Mouse (Mus musculus): ENCODE measurements around the gene Fam227b. TPM values are rescaled to one million over a fixed set of nuclear protein-coding genes. Genes with fewer than 3 reads are reported as not detected.
A peak's percentile ranks its signal among the peaks of the same experiment; 100 is the strongest.

The Fam227b gene
- polyA plus RNA-seq, 1 experiment from 2014 or later: not detected

DNA sequence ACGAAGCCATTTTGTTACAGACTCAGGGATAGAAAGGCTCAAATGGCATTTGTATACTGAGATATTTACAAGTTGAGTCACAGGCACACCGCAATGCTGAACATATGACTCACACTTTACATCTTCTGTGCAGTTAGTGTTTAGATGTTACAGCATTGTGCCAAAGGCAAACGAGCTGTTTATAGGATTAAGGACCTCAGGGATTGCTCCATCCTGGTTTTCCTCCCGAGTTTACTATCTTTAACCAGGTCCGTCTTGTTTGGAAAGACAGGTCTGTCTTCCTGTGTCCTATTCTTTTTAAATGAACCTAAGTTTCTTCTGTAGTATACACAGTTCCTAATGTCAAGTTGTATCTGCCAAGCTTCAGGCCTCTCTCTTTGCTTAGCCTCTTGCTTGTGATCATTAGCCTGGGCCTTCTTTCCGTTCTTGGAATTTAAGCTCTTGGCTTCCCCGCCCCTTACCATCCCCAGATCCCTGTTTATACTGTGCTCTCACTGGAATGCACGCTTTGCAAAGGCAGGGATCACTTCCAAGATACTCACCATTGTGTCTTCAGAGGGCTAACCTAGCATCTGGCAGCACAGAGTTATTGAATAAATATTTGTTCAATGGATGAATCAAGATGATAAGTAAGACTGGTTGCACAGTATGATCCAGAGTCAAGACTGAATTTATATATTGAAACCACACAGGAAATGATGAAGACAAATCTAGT lies 120.5 kb downstream of the Fam227b start:
- Histone ChIP-seq H3K36me3 (no peaks in the 10 kb centered on the region), H3K9me3 (replicated peaks) (no peaks in the 10 kb centered on the region), H3K4me1 (no peaks in the 10 kb centered on the region), H3K4me3 (no peak overlapping the region), H3K27me3 (no peaks in the 10 kb centered on the region), H3K9ac (no peak overlapping the region), H3K4me2 (replicated peaks) (no peak overlapping the region), H3K27ac (no peak overlapping the region)
- no peak for ATAC-seq (ENCODE audit: low FRiP score)
- 70% methylated on average over 8 of the region's 8 CpGs for WGBS

DNA sequence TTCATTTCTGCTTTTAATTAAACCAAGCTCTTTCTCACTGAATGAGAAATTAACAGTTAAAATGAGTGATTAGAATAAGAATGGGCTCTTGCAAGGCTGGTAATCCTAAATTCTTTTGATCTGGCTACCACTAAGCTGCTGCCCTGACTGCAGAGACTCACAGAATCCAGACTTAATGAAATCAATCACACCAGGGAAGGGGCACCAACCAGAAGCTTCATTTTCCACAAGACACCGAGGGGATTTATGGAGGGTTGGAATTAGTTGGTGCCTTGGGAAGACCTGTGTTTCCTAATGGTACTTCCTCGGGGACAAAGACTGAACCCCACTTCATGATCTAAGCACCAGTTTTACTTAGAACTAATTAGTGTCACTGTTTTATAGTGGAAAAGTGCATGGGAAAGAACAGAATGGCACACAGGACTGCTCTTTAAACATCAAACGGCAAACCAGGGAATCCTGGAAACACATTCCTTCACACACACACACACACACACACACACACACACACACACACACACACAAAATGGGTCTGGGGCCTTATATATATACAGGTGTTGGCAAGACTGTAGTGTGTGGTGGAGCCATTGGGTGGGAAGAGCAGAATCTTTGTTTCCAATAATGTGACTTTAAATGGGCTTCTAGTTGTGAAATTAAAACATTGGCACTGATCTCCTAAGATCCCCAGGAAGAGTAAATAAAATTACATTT lies 135.9 kb downstream of the Fam227b start:
- WGBS: 44% methylated on average over 3 of the region's 3 CpGs
- no peak overlapping the region for H3K4me2 ChIP-seq (replicated peaks)
- H3K9me3 ChIP-seq (replicated peaks): no peaks in the 10 kb centered on the region
- no peak; the same call in 1 of the 2 replicates for ATAC-seq (ENCODE audit: low FRiP score)
- no peak overlapping the region for H3K4me3 ChIP-seq
- no peaks in the 10 kb centered on the region for H3K36me3 ChIP-seq
- H3K9ac ChIP-seq: no peak overlapping the region
- H3K27me3 ChIP-seq: no peaks in the 10 kb centered on the region
- H3K27ac ChIP-seq: no peak overlapping the region
- H3K4me1 ChIP-seq: peaks cover 3% of the 10 kb centered on the region; the same call in 1 of the 2 replicates

DNA sequence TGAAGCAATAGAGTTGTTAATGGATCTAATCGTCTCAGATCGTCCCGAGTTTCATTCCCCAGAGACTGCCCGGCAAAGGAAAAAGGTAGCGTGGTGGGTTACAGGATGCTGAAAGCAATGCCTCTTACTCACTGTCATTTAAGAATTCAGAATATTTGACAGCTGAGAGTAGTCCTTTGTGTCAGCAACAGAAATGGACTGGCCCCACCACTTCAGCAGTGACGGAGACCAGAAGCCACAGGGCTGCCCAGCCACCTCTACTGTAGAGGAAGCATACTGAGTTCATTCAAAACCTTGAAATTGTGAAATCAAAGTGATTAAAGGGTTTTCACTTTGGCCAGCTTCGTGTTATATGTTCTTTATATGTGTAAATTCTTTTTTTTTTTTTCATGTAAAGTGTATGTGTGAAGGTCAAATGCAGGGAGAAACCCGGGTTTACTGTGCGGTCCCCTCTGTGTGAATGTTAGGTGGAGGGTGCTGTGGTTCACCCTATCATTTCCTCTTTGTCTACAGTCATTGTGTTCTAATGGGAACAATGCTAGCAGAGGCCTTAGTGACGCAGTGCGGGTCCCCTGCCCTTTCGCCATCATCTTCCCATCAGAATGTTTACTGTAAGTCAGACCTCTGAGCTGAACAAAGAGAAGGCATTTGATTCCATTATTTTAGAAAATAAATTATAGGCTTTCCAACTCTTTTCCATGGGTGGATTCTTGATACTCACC lies 136.7 kb downstream of the Fam227b start:
- H3K9ac ChIP-seq: no peak overlapping the region
- no peak overlapping the region for H3K27ac ChIP-seq
- no peaks in the 10 kb centered on the region for H3K27me3 ChIP-seq
- H3K36me3 ChIP-seq: no peaks in the 10 kb centered on the region
- no peak for ATAC-seq (ENCODE audit: low FRiP score)
- H3K4me2 ChIP-seq (replicated peaks): no peak overlapping the region
- H3K9me3 ChIP-seq (replicated peaks): no peaks in the 10 kb centered on the region
- 39% methylated on average over 12 of the region's 12 CpGs for WGBS
- peaks cover 3% of the 10 kb centered on the region; the same call in 1 of the 2 replicates for H3K4me1 ChIP-seq
- H3K4me3 ChIP-seq: no peak overlapping the region

DNA sequence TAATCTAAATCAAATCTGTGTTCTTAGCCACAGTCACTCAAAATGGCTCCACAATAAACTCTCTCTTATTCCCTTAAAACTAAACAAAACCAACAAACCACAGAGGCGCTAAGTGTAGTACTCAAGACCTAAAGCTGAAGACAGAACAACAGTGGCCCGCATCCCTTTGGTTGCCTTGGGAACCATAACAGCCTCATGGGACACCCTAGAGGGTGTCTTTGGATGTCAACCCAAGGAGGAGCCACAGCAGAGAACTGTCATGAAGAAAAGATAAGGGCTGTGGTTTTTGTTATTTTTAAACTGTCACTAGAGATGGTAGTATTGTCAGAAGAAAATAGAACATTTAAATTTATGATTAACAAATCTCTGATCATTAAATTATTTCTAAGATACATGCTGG lies 145.1 kb downstream of the Fam227b start:
- no peak overlapping the region for H3K4me3 ChIP-seq
- 60% methylated on average over 2 of the region's 2 CpGs for WGBS
- ATAC-seq (ENCODE audit: low FRiP score): no peak
- H3K9ac ChIP-seq: no peak overlapping the region
- H3K36me3 ChIP-seq: no peaks in the 10 kb centered on the region
- H3K27ac ChIP-seq: no peak overlapping the region
- no peaks in the 10 kb centered on the region for H3K9me3 ChIP-seq (replicated peaks)
- H3K27me3 ChIP-seq: no peaks in the 10 kb centered on the region
- H3K4me2 ChIP-seq (replicated peaks): no peak overlapping the region
- H3K4me1 ChIP-seq: no peaks in the 10 kb centered on the region

DNA sequence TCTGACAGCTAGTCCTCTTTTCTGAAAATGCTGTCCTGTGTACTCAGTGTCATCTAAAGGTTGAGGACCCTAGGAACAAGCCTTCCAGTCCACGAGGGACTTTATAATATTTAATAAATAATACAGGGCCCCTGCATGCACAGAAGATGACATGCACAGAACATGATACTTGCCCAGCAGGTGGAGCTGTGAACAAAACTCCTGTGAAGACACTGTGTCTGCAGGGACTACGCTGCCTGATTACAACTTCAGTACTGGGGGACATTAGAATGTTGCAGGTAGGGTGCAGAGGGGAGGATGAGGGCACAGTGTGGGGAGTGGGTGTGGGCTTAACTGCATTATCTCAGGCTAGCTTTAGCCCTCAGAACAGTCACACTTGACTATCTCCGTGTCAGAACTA lies 145.7 kb downstream of the Fam227b start:
- Histone ChIP-seq H3K9ac (no peak overlapping the region), H3K4me2 (replicated peaks) (no peak overlapping the region), H3K27me3 (no peaks in the 10 kb centered on the region), H3K36me3 (no peaks in the 10 kb centered on the region), H3K27ac (no peak overlapping the region), H3K4me1 (no peaks in the 10 kb centered on the region), H3K9me3 (replicated peaks) (no peaks in the 10 kb centered on the region), H3K4me3 (no peak overlapping the region)
- whole genome bisulfite sequencing: 47% methylated on average over 3 of the region's 3 CpGs
- peak; percentile 32; the same call in 1 of the 2 replicates for ATAC-seq (ENCODE audit: low FRiP score)

DNA sequence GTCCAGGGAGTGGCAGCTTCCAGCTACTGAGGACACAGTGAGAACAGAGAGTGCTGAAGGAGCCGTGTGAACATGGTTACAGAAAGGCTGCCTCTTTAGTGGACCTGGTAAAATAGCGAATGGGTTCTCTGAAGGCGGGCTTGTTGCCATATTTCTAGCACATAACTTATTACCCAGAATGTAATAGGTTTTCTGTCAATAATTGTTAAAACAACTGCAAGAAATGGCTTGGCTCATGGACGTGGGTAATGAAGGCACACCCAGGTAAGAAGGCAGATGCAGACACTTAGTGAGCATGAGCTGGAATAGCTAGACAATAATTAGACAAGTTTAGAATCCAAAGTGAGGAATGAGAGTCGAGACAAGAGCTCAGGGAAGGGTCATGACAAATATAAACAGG lies 149.5 kb downstream of the Fam227b start:
- Histone ChIP-seq H3K27me3 (no peaks in the 10 kb centered on the region), H3K36me3 (no peaks in the 10 kb centered on the region), H3K4me1 (no peaks in the 10 kb centered on the region), H3K9me3 (replicated peaks) (no peaks in the 10 kb centered on the region), H3K4me2 (replicated peaks) (no peak overlapping the region), H3K4me3 (no peak overlapping the region), H3K27ac (no peak overlapping the region), H3K9ac (no peak overlapping the region)
- ATAC-seq (ENCODE audit: low FRiP score): no peak
- WGBS: 83% methylated on average over 5 of the region's 5 CpGs

DNA sequence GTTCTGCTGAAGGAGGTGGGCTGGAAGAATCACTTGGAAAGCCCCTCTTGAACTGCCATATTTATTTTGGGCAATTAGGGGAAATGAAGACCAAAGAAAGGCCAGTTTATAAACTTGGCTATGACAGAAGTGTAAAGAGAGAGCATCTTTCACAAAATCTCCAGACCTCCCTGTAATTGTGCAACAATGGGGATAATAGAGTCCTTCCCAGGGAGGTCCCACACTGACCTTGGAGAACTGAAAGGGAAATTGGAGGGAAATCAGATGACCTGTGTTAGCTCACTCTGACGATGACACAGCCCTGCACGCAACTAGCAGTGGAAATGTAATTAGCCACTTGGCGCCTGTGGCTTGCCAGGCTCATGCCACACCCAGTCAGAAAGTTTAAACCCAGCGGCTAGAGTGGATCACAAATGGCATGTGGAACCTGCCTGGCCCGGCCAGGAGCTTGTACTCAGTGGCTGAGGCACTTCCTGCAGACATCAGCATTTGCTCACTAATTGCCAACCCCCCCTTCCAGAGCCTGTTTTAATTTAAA lies 175.9 kb downstream of the Fam227b start:
- Histone ChIP-seq H3K9ac (no peak overlapping the region), H3K9me3 (replicated peaks) (no peaks in the 10 kb centered on the region), H3K36me3 (peaks cover 5% of the 10 kb centered on the region; the same call in 1 of the 2 replicates), H3K27me3 (no peaks in the 10 kb centered on the region), H3K4me3 (no peak overlapping the region), H3K4me1 (no peaks in the 10 kb centered on the region), H3K4me2 (replicated peaks) (no peak overlapping the region), H3K27ac (no peak overlapping the region)
- WGBS: 68% methylated on average over 5 of the region's 5 CpGs
- no peak for ATAC-seq (ENCODE audit: low FRiP score)

DNA sequence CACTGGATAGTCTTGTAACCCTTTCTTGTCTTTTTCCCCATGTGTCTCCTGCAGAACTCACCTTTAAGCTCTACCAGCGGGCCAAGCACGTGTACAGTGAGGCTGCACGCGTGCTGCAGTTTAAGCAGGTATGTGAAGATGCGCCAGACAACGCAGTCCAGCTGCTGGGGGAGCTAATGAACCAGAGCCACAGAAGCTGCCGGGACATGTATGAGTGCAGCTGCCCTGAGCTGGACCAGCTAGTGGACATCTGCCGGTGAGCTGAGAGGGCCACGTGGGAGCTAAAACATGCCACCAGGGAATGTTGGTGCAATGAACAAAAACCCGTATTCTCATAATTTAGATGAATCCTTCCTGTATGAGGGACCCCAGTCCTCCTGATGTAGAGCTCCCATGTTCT lies 176.6 kb downstream of the Fam227b start:
- Histone ChIP-seq H3K4me2 (replicated peaks) (no peak overlapping the region), H3K36me3 (peaks cover 5% of the 10 kb centered on the region; the same call in 1 of the 2 replicates), H3K27ac (no peak overlapping the region), H3K9ac (no peak overlapping the region), H3K4me3 (no peak overlapping the region), H3K27me3 (no peaks in the 10 kb centered on the region), H3K9me3 (replicated peaks) (no peaks in the 10 kb centered on the region), H3K4me1 (no peaks in the 10 kb centered on the region)
- no peak for ATAC-seq (ENCODE audit: low FRiP score)
- WGBS: 97% methylated on average over 10 of the region's 10 CpGs

DNA sequence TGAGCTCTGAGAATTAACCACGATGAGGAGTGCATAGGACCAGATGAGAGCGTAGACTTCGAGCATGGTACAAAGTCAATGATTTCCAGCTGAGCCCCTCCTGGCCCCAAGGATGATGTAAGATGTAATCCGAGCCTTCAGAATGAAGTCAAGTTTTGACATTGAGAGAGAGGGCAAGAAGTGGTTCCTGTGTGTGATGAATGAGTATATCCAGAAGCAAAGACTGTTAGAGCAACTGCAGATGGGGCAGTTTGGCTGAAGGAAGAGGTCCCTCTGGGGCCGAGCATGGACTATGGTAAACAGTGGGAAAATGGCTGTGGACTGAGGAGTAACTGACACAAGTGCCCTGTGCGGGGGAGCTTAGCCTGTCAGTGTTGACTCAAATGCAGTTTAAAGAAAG lies 178.6 kb downstream of the Fam227b start:
- no peak for ATAC-seq (ENCODE audit: low FRiP score)
- no peak overlapping the region for H3K4me3 ChIP-seq
- H3K36me3 ChIP-seq: peaks cover 5% of the 10 kb centered on the region; the same call in 1 of the 2 replicates
- H3K9ac ChIP-seq: no peak overlapping the region
- no peaks in the 10 kb centered on the region for H3K4me1 ChIP-seq
- H3K27me3 ChIP-seq: no peaks in the 10 kb centered on the region
- 57% methylated on average over 6 of the region's 6 CpGs for WGBS
- H3K27ac ChIP-seq: no peak overlapping the region
- no peak overlapping the region for H3K4me2 ChIP-seq (replicated peaks)
- H3K9me3 ChIP-seq (replicated peaks): no peaks in the 10 kb centered on the region

DNA sequence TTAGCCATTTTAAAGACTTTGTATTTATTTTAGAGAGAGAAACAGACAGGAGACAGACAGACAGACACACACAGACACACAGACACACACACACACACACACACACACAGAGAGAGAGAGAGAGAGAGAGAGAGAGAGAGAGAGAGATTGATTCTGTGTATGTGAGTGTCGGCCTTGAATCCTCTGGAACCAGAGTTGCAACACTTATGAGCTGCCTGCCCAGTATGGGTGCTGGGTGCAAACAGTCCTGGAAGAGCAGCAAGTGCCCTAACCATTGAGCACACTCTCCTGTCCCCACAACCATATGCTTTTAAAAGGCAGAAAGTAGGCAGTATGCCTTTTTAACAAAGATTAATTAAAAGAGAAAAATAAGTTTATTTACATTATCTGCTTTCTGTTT lies 183.0 kb downstream of the Fam227b start:
- Histone ChIP-seq H3K4me2 (replicated peaks) (no peak overlapping the region), H3K27ac (no peak overlapping the region), H3K4me3 (no peak overlapping the region), H3K4me1 (no peaks in the 10 kb centered on the region), H3K36me3 (no peaks in the 10 kb centered on the region), H3K9me3 (replicated peaks) (no peaks in the 10 kb centered on the region), H3K9ac (no peak overlapping the region), H3K27me3 (no peaks in the 10 kb centered on the region)
- 100% methylated on average over 1 of the region's 1 CpGs for WGBS
- ATAC-seq (ENCODE audit: low FRiP score): no peak

DNA sequence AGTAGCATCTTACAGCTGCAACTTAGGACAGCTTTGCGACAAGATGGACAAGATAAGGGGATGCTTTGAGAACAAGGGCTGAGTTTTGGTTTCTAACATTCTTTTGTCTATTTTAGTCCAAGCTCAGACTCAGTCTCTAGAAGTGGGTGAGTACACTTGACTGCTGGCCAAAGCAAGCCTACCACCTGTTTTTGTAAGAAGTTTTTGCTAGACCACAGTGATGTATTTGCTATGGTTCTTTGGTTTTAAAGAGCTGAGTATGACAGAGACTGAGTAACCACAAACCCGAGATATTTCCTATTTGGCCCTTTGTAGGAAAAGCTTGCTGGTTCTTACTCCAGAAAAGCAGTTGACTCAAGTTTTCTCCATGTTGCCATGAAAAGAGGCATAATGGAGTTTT lies 203.6 kb downstream of the Fam227b start:
- 91% methylated on average over 2 of the region's 2 CpGs for whole genome bisulfite sequencing
- Histone ChIP-seq H3K27ac (no peak overlapping the region), H3K4me1 (no peaks in the 10 kb centered on the region), H3K27me3 (no peaks in the 10 kb centered on the region), H3K36me3 (peaks cover 13% of the 10 kb centered on the region; the same call in 1 of the 2 replicates), H3K9ac (no peak overlapping the region), H3K4me2 (replicated peaks) (no peak overlapping the region), H3K9me3 (replicated peaks) (no peaks in the 10 kb centered on the region), H3K4me3 (no peak overlapping the region)
- ATAC-seq (ENCODE audit: low FRiP score): no peak

DNA sequence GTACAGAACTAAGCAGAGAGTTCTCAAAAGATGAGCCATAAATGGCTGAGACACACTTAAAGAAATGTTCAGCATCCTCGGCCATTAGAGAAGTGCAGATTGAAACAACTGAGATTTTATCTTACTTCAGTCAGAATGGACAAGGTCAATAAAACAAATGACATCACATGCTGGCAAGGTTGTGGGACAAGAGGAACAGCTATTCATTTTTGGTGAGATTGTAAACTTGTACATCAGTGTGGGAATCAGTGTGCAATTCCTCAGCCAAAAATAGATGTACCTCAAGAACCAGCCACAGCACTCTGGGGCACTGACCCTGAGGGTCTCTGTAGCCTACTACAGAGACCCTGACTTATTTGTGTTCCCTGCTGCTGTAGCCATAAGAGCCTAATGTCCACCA lies 208.5 kb downstream of the Fam227b start:
- H3K27ac ChIP-seq: no peak overlapping the region
- no peaks in the 10 kb centered on the region for H3K27me3 ChIP-seq
- 85% methylated on average over 1 of the region's 1 CpGs for WGBS

More for the DNA sequence above, 208.5 kb downstream of the Fam227b start:
- Histone ChIP-seq H3K4me3 (no peak overlapping the region), H3K9ac (no peak overlapping the region), H3K36me3 (0 out of 2 replicates have a peak, but pooled peaks cover 5% of the 10 kb centered on the region), H3K9me3 (replicated peaks) (no peaks in the 10 kb centered on the region), H3K4me1 (no peaks in the 10 kb centered on the region), H3K4me2 (replicated peaks) (no peak overlapping the region)
- no peak for ATAC-seq (ENCODE audit: low FRiP score)

Data from hindbrain, embryonic 12.5 days (tissue).